Mouse (Mus musculus): ENCODE data around the gene BC049352. TPM values are rescaled to one million over a fixed set of nuclear protein-coding genes. Genes with fewer than 3 reads are reported as not detected.

BC049352 gene
- polyA plus RNA-seq (2014; fragmentation: Nextera tagmentation; extraction: Ambion mirVana) = not detected in 2 replicates

DNA sequence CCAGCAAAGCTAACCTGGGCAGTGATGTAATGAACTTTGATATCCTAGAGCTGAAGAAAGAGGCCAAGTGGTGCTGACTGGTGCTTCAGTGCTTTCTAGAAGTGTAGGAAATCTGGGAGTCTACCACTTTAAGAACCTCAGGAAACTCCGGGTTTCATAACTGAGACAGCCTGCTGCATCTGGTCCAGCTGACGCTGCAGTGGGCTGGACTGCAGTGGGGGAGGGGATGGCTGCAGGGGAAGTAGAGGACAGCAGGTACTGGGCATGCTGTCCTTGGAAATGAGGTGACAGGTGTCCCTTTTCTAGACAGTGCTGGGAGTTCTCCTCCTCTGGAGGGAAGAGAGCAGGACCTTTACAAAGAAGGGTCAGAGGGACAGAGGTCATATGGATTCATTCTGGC lies at the start of gene BC049352:
Gene BC049352, plus strand, starts transcription at position 238 of the 400 bp plus-strand sequence.
- Histone ChIP-seq H3K36me3 (ENCODE audit: control insufficient read depth, insufficient read depth, low read length) (no peaks in the 10 kb centered on the region), H3K4me3 (ENCODE audit: low read depth, low read length) (no peak within 1 kb of the TSS), H3K4me2 (no peak within 1 kb of the TSS), H3K9ac (ENCODE audit: low read length) (no peak within 1 kb of the TSS), H3K9me3 (ENCODE audit: control insufficient read depth, low read length) (no peaks in the 10 kb centered on the region), H3K4me1 (ENCODE audit: control insufficient read depth, insufficient read depth, low read length) (no peaks in the 10 kb centered on the region), H3K27ac (ENCODE audit: low read depth, low read length) (no peak within 1 kb of the TSS), H3K27me3 (ENCODE audit: control insufficient read depth, insufficient read depth, low read length) (no peaks in the 10 kb centered on the region)
- WGBS = 50% methylated on average over 2 of the region's 2 CpGs
- DNase-seq (ENCODE audit: low spot score, missing footprints) (no peak), ATAC-seq (ENCODE audit: low FRiP score) (no peak)

DNA sequence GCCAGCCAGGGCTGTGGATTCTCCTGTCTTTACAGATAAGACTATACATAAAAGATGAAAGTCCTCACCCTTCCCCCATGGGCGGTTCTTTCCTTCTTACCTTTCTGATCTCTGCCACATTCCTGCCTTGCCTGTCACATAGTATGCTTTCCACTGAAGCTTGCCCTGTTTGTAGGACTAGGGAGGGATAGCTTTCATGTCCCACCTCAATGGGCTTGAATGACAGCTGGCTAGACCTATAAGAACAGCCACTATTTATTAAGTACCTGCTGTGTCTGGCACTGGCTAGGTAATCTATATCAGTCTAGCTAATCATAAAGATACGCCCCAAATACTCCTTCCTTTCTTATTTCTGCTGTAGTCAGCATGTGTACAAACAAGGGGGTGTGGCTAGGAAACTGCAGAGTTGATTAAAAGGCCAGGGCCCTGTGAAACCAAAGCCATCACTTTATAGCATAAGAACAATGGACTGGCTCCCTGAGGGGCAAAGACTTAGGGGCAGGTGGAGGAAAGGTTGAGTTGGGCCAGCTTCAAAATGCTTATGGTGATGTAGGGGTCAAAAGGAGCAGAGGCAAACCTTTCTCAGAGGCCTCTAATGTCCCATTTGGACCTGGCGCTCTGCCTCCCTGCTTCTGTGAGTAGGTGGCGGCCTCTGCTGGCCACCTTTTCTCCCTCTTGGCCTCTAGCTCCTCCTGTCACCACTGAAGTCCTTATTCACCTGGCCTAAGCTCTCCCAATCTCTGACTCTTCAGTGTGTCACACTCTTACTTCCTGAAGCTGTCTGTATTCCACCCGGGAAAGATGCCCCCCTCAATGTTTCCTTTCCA lies 48.1 kb upstream of the BC049352 start:
- H3K36me3 ChIP-seq (ENCODE audit: control insufficient read depth, insufficient read depth, low read length) = no peaks in the 10 kb centered on the region
- H3K27ac ChIP-seq (ENCODE audit: low read depth, low read length) = no peak overlapping the region
- peaks cover 32% of the 10 kb centered on the region for H3K27me3 ChIP-seq (ENCODE audit: control insufficient read depth, insufficient read depth, low read length)
- DNase-seq (ENCODE audit: low spot score, missing footprints) (no peak), ATAC-seq (ENCODE audit: low FRiP score) (no peak)
- no peaks in the 10 kb centered on the region for H3K9me3 ChIP-seq (ENCODE audit: control insufficient read depth, low read length)
- H3K4me2 ChIP-seq = no peak overlapping the region
- WGBS = 24% methylated on average over 5 of the region's 5 CpGs
- no peak overlapping the region for H3K9ac ChIP-seq (ENCODE audit: low read length)
- H3K4me1 ChIP-seq (ENCODE audit: control insufficient read depth, insufficient read depth, low read length) = peaks cover 14% of the 10 kb centered on the region
- H3K4me3 ChIP-seq (ENCODE audit: low read depth, low read length) = no peak overlapping the region

DNA sequence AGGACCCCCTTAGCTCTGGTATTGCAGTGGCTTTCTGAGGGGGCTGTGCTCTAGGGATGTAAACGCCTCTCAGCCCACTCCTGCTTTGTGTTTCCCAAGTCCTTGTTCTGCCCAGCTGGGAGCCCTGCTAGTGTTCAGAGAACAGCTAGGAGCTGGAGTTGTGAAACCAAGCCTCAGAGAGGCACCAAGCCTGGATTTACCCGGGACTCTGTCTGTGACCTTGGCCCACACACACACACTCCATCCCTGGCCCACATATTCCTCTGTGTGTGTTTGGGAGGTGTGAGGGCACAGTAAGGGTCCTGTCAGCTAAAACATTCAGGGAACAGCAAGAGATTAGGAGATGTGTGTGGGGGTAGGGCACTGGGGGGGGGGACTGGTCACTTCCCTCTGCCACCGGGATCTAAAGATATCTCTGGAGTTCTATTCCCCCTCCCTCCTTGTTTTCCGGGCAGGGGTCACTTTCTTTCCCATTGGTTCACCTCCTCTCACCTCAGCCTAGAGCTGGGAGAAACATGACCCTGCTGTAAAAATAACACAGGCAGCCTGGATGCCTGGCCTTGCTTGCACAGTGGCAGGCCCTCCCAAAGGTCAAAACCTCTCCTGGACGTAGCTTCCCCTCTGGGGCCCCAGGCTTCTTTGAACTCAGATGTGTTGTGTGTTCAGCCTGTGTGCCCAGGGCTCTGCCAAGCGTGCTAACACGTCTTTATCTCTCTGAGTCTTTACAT lies 45.2 kb upstream of the BC049352 start:
- Histone ChIP-seq H3K27ac (ENCODE audit: low read depth, low read length) (no peak overlapping the region), H3K36me3 (ENCODE audit: control insufficient read depth, insufficient read depth, low read length) (no peaks in the 10 kb centered on the region), H3K9me3 (ENCODE audit: control insufficient read depth, low read length) (no peaks in the 10 kb centered on the region), H3K4me3 (ENCODE audit: low read depth, low read length) (no peak overlapping the region), H3K4me1 (ENCODE audit: control insufficient read depth, insufficient read depth, low read length) (peaks cover 17% of the 10 kb centered on the region), H3K27me3 (ENCODE audit: control insufficient read depth, insufficient read depth, low read length) (peaks cover 51% of the 10 kb centered on the region), H3K9ac (ENCODE audit: low read length) (no peak overlapping the region), H3K4me2 (no peak overlapping the region)
- ATAC-seq (ENCODE audit: low FRiP score) (no peak), DNase-seq (ENCODE audit: low spot score, missing footprints) (no peak)
- 9% methylated on average over 7 of the region's 7 CpGs for WGBS

DNA sequence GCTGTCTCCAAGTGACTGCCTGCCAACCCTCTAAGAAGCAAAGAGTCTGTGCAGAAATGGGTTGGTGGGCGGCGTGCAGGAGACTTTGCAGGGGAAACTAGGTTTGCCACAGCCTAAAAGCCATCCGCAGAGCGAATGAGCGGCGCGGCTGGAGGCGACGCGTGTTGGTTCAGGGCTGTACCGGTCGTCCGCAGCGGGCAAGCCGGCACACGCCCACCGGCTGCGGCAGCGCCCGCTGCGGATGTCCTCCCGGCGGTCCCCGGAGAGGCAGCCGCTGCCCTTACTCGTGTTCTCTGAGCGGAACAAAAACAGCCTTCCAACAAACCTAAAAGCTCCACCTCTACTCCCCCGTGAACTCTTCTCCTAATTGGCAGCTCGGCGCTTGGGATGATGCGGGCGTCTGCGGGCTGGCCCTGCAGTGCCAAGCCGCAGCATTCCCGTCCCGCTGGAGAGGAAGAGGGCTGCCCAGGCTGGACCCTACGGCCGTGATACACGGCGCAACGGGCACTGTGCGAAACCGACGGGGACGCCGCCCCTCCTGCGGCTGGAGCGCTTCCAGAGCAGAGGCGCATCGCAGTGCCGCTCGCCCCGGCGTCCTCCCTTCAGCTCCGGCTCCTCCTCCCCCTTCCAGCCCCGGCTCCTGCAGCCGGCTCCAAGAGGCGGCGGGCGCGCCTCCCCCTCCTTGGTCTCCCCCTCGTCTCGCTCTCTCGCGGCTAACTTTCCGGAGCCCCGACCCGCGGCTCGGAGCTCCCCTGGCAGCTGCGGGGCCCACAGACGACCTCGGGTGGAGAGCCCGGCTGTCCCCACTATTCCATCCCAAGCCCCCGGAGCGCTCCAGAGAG lies 43.4 kb upstream of the BC049352 start, which contains the start of gene Scn4b:
Gene Scn4b, plus strand, starts transcription at position 205 of the 842 bp plus-strand sequence.
- DNase-seq (ENCODE audit: low spot score, missing footprints) (peak; percentile 94), ATAC-seq (ENCODE audit: low FRiP score) (peak; percentile 62)
- H3K4me1 ChIP-seq (ENCODE audit: control insufficient read depth, insufficient read depth, low read length) = peaks cover 17% of the 10 kb centered on the region
- H3K4me3 ChIP-seq (ENCODE audit: low read depth, low read length) = peak within 1 kb of the TSS; percentile 47
- under 1% methylated on average over 66 of the region's 76 CpGs for WGBS
- peak within 1 kb of the TSS; percentile 91 for H3K4me2 ChIP-seq
- H3K27me3 ChIP-seq (ENCODE audit: control insufficient read depth, insufficient read depth, low read length) = peaks cover 57% of the 10 kb centered on the region
- H3K27ac ChIP-seq (ENCODE audit: low read depth, low read length) = no peak within 1 kb of the TSS
- peak within 1 kb of the TSS; percentile 40 for H3K9ac ChIP-seq (ENCODE audit: low read length)
- no peaks in the 10 kb centered on the region for H3K36me3 ChIP-seq (ENCODE audit: control insufficient read depth, insufficient read depth, low read length)
- no peaks in the 10 kb centered on the region for H3K9me3 ChIP-seq (ENCODE audit: control insufficient read depth, low read length)

DNA sequence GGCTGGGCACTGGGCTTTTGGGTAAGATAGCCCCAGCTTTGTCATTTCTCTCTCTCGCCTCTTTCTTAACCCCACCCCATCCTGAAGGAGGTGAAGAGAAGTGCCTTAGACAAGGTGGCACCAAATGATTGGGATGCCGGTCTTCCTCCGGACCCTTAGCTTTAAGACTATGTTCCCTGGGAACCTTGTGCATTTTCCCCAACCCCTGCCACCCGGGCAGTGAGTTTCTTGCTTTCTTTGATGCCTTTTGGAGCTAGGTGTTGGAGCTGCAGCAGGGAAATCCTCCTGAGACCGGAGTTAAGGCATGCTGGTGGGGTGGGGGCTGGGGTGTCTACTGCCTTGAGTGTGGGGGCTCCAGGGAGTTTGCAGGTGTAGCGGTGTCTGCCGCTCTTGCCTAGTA lies 42.7 kb upstream of the BC049352 start:
- Histone ChIP-seq H3K27ac (ENCODE audit: low read depth, low read length) (no peak overlapping the region), H3K27me3 (ENCODE audit: control insufficient read depth, insufficient read depth, low read length) (peaks cover 60% of the 10 kb centered on the region), H3K9ac (ENCODE audit: low read length) (peak overlapping the region; percentile 40), H3K4me1 (ENCODE audit: control insufficient read depth, insufficient read depth, low read length) (peaks cover 17% of the 10 kb centered on the region), H3K9me3 (ENCODE audit: control insufficient read depth, low read length) (no peaks in the 10 kb centered on the region), H3K36me3 (ENCODE audit: control insufficient read depth, insufficient read depth, low read length) (no peaks in the 10 kb centered on the region), H3K4me3 (ENCODE audit: low read depth, low read length) (peak overlapping the region; percentile 47), H3K4me2 (peak overlapping the region; percentile 91)
- DNase-seq (ENCODE audit: low spot score, missing footprints) (peak; percentile 90), ATAC-seq (ENCODE audit: low FRiP score) (no peak)
- 5% methylated on average over 7 of the region's 7 CpGs for WGBS

DNA sequence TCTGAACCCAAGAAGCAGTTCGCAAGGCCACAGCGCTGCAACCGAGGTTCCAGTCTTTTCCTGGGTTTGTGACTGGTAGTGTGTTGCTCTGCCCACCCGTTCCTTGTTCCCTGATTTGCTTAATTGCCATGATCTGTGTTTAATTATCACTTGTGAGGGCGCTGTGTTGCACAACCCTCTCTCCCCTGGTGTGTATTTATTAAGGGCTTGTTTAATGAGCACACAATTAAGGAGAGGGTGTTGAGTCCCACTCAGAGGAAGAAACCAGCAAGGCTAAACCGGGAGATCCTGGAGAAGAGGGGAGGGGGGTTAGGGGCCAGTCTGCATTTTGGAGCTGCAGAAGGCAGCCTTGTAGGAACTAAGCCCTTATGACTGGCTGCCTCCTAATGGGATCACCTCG lies 40.9 kb upstream of the BC049352 start:
- DNase-seq (ENCODE audit: low spot score, missing footprints) (no peak), ATAC-seq (ENCODE audit: low FRiP score) (no peak)
- Histone ChIP-seq H3K4me2 (no peak overlapping the region), H3K9me3 (ENCODE audit: control insufficient read depth, low read length) (no peaks in the 10 kb centered on the region), H3K4me1 (ENCODE audit: control insufficient read depth, insufficient read depth, low read length) (peaks cover 22% of the 10 kb centered on the region), H3K36me3 (ENCODE audit: control insufficient read depth, insufficient read depth, low read length) (no peaks in the 10 kb centered on the region), H3K27me3 (ENCODE audit: control insufficient read depth, insufficient read depth, low read length) (peaks cover 63% of the 10 kb centered on the region), H3K4me3 (ENCODE audit: low read depth, low read length) (no peak overlapping the region), H3K27ac (ENCODE audit: low read depth, low read length) (no peak overlapping the region), H3K9ac (ENCODE audit: low read length) (no peak overlapping the region)
- WGBS = 58% methylated on average over 7 of the region's 7 CpGs

DNA sequence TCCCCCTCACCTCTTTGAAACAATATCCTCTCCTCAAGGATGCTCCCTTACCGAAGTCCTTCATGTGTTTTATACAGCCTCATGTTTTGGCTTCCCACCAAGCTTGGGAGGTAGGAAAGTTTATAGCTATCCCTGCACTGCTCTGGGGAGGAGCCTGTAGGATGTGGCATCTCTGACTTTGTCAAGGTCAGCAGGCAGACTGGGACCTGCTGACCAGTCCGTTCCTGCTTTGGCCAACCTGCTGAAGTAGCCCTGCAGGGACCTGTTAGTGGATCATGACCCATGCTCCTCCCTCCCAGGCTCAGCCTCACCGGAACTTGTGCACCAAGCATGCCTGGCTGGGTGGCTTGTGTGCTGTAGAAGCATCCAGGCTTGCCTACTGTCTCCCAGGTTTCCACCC lies 39.1 kb upstream of the BC049352 start:
- Histone ChIP-seq H3K27me3 (ENCODE audit: control insufficient read depth, insufficient read depth, low read length) (peaks cover 50% of the 10 kb centered on the region), H3K9ac (ENCODE audit: low read length) (no peak overlapping the region), H3K4me1 (ENCODE audit: control insufficient read depth, insufficient read depth, low read length) (peaks cover 16% of the 10 kb centered on the region), H3K27ac (ENCODE audit: low read depth, low read length) (no peak overlapping the region), H3K4me3 (ENCODE audit: low read depth, low read length) (no peak overlapping the region), H3K4me2 (no peak overlapping the region), H3K36me3 (ENCODE audit: control insufficient read depth, insufficient read depth, low read length) (no peaks in the 10 kb centered on the region), H3K9me3 (ENCODE audit: control insufficient read depth, low read length) (no peaks in the 10 kb centered on the region)
- WGBS = 72% methylated on average over 3 of the region's 3 CpGs
- ATAC-seq (ENCODE audit: low FRiP score) (no peak), DNase-seq (ENCODE audit: low spot score, missing footprints) (no peak)

DNA sequence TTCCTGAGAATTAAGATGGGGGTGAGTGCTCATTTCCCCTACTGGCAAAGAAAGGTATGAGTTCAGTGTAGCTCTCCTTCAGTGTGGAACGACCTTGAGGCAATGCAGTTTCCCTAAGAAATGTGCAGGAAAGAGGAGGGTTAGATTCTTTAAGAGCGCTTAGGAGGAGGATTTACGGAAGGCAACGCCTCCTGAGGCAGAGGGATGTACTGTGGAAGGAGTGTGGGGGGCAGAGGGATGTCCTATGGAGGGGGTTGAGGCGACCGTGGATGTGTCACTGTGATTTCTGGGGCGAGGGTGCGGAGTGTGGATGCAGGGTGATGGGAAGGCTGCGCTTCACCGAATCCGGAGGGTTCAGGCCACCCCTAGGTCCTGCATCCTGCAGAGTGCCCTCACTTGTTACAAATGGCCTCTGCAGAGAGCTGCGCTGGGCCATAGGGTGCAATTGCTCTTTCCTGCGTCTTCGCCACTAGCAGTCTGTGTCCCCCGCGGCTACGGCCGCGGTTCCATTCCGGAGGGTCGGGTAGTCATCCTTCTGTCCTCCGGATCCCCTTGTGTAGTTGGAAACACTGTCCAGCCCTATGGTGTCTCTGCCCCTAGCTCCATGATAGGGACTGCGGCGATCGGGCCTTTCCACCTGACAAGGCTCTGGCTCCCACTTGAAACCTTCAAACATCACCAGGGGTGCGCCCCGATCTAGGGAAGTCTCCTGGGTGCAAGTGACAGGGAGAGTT lies 36.1 kb upstream of the BC049352 start:
- peaks cover 21% of the 10 kb centered on the region for H3K27me3 ChIP-seq (ENCODE audit: control insufficient read depth, insufficient read depth, low read length)

More for the DNA sequence above, 36.1 kb upstream of the BC049352 start:
- ATAC-seq (ENCODE audit: low FRiP score) (peak; percentile 33; the same call in 1 of the 2 replicates), DNase-seq (ENCODE audit: low spot score, missing footprints) (peak; percentile 88)
- 3% methylated on average over 27 of the region's 27 CpGs for WGBS
- Histone ChIP-seq H3K9me3 (ENCODE audit: control insufficient read depth, low read length) (no peaks in the 10 kb centered on the region), H3K4me3 (ENCODE audit: low read depth, low read length) (peak overlapping the region; percentile 36), H3K27ac (ENCODE audit: low read depth, low read length) (no peak overlapping the region), H3K4me2 (peak overlapping the region; percentile 63), H3K9ac (ENCODE audit: low read length) (peak overlapping the region; percentile 31; the same call in 1 of the 2 replicates), H3K36me3 (ENCODE audit: control insufficient read depth, insufficient read depth, low read length) (no peaks in the 10 kb centered on the region), H3K4me1 (ENCODE audit: control insufficient read depth, insufficient read depth, low read length) (peaks cover 6% of the 10 kb centered on the region; the same call in 1 of the 2 replicates)

Measured in midbrain, embryonic 11.5 days (tissue).